Mouse (Mus musculus): ENCODE results near the gene Abca4. TPM values are rescaled to one million over a fixed set of nuclear protein-coding genes. Genes with fewer than 3 reads are reported as not detected.

Gene Abca4
- 0.44 TPM for total RNA-seq (2023)

GRCm38 (mm10) chr3:122043799-122044547 lies at the start of gene Abca4:
Abca4 (plus strand) TSS chr3:122044443.

Other genes with a start within 250 kb of the Abca4 start
- 13.2 TPM for gene Abcd3, start 229.1 kb upstream of the Abca4 start, total RNA-seq (2023)
- gene Arhgap29, start 91.9 kb upstream of the Abca4 start, total RNA-seq (2023) = 17.5 TPM
- gene Gclm, start 201.1 kb downstream of the Abca4 start, total RNA-seq (2023) = 25.5 TPM
- gene Dnttip2, start 229.9 kb downstream of the Abca4 start, total RNA-seq (2023) = 93.8 TPM
- 8.2 TPM for gene Bcar3, start 249.7 kb downstream of the Abca4 start, total RNA-seq (2023)

Measured in CD4-positive naive resting alpha-beta T cell, adult 57 days (primary cell).